Mouse (Mus musculus) frontal cortex, adult 2 months (tissue): Measurements from ENCODE around the gene Gabrb1. TPM values are rescaled to one million over a fixed set of nuclear protein-coding genes. Genes with fewer than 3 reads are reported as not detected.

Source experiments
- DNase-seq, 2 experiments: peaks; one replicate each; pipeline ENCODE4 v3.0.0; 2022; ENCODE audit warnings: low spot score in 1 of 2; ENCODE audit errors: extremely low spot score in 1 of 2
- polyA plus RNA-seq: library from polyadenylated mRNA; depleted of rRNA; stranded (reverse); fragments of >200 nt; gene quantifications from 2 replicates; pipeline ENCODE4 v1.2.3, GENCODE M21; 2012

Gabrb1 gene
- polyA plus RNA-seq, 1 experiment, result 19.2 TPM

- DNase-seq, result peak; percentile 4 to 56
These were observed 170.4 kb downstream of the Gabrb1 start for GRCm38 (mm10) chr5:71828342-71828741.

- peak; percentile 73 to 83 for DNase-seq
These were observed 171.1 kb downstream of the Gabrb1 start for GRCm38 (mm10) chr5:71828996-71829395.

- no peak for DNase-seq
These were observed 172.4 kb downstream of the Gabrb1 start for GRCm38 (mm10) chr5:71830342-71830741.

- peak in 1 of 2 experiments; percentile 35 for DNase-seq
These were observed 184.3 kb downstream of the Gabrb1 start for GRCm38 (mm10) chr5:71842241-71842640.

- peak in 1 of 2 experiments; percentile 35 for DNase-seq
These were observed 240.3 kb downstream of the Gabrb1 start for GRCm38 (mm10) chr5:71898214-71898613.

GRCm38 (mm10) chr5:71903399-71903798, 245.5 kb downstream of the Gabrb1 start:
- no peak for DNase-seq

- no peak for DNase-seq
These were observed 256.1 kb downstream of the Gabrb1 start for GRCm38 (mm10) chr5:71914028-71914427.

- peak; percentile 28 to 29 for DNase-seq
These were observed 257.8 kb downstream of the Gabrb1 start for GRCm38 (mm10) chr5:71915711-71916110.

- peak; percentile 81 to 84 for DNase-seq
These were observed 259.3 kb downstream of the Gabrb1 start for GRCm38 (mm10) chr5:71917206-71917605.

- DNase-seq, result no peak
These were observed 265.7 kb downstream of the Gabrb1 start for GRCm38 (mm10) chr5:71923636-71924035.

- peak; percentile 48 for DNase-seq
These were observed 268.4 kb downstream of the Gabrb1 start for GRCm38 (mm10) chr5:71926336-71926735.

- no peak for DNase-seq
These were observed 272.1 kb downstream of the Gabrb1 start for GRCm38 (mm10) chr5:71930036-71930435.

GRCm38 (mm10) chr5:71951398-71951797, 293.5 kb downstream of the Gabrb1 start:
- DNase-seq, result no peak

- DNase-seq, result no peak
These were observed 297.3 kb downstream of the Gabrb1 start for GRCm38 (mm10) chr5:71955070-71955685.

GRCm38 (mm10) chr5:71964876-71965432, 307.0 kb downstream of the Gabrb1 start:
- no peak for DNase-seq

- peak in 1 of 2 experiments; percentile 41 for DNase-seq
These were observed 307.6 kb downstream of the Gabrb1 start for GRCm38 (mm10) chr5:71965529-71965928.

- peak; percentile 65 to 69 for DNase-seq
These were observed 312.4 kb downstream of the Gabrb1 start for GRCm38 (mm10) chr5:71970140-71970800.

- DNase-seq, result peak in 1 of 2 experiments; percentile 59
These were observed 314.9 kb downstream of the Gabrb1 start for GRCm38 (mm10) chr5:71972831-71973230.

- no peak for DNase-seq
These were observed 318.2 kb downstream of the Gabrb1 start for GRCm38 (mm10) chr5:71976133-71976532.

- peak; percentile 66 to 84 for DNase-seq
These were observed 318.7 kb downstream of the Gabrb1 start for GRCm38 (mm10) chr5:71976571-71977061.

- DNase-seq, result no peak
These were observed 328.6 kb downstream of the Gabrb1 start for GRCm38 (mm10) chr5:71986561-71986960.

- DNase-seq, result peak; percentile 69 to 79
These were observed 329.1 kb downstream of the Gabrb1 start for GRCm38 (mm10) chr5:71986983-71987398.
